Mouse (Mus musculus) left cerebral cortex, postnatal 36 days (tissue): ENCODE results near the gene Adgrd1. TPM values are rescaled to one million over a fixed set of nuclear protein-coding genes. Genes with fewer than 3 reads are reported as not detected.
A peak's percentile ranks its signal among the peaks of the same experiment; 100 is the strongest.

Experiments used
- DNase-seq, 2 experiments: peaks; one replicate each; pipeline ENCODE4 v3.0.0; 2021 to 2022; ENCODE audit warnings: low spot score in 2 of 2, mixed read lengths in 1 of 2
- intact Hi-C: fragments of 180-260 bp; cut with DNase I; formaldehyde crosslinking; loops from one replicate; pipeline ENCODE4 v1.15.1; 2025
- total RNA-seq, 2 experiments: library from RNA; stranded (reverse); gene quantifications; 2 replicates each; pipeline ENCODE4 v1.2.3; 2021

Gene Adgrd1
- total RNA-seq, 2 experiments from 2014 or later: 3.1 to 3.3 TPM

DNA sequence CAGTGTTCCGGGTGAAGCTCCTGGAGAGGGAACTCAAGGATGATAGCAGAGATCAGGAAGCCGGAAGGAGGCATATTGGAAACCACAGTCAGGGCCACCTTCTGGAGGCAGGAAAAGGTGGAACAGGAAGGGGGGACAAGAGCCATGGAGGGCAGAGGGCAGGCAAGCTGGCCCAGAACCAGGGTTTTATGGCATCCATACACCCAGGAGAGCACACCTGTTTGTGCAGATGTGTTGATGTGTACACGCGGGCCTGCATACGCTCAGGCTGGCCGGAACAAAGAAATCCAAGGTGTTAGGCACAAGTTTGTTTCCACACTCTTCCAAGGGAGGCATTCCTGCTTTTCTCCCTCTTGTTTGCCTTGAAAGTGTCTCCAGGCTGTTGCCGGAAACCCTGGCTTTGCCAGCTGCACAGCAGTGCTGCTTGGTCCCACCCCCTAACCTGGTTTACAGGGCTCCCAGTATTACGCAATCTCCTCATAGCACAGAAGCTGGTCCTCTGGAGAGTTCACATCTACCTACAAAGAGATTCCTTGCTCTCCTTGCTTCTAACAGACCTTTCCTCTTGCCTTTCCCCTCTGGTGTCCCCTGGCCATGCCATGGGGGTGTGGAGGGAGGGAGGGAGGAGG, 48.9 kb downstream of the Adgrd1 start:
- DNase-seq: peak in 1 of 2 experiments; percentile 34
- intact Hi-C loops: no loop called here

GRCm38 (mm10) chr5:129146892-129147509, 50.5 kb downstream of the Adgrd1 start:
- intact Hi-C loops: no loop called here
- DNase-seq: peak in 1 of 2 experiments; percentile 25

- DNase-seq: no peak
- intact Hi-C loops: no loop called here
Observed at GRCm38 (mm10) chr5:129148485-129148884, 51.9 kb downstream of the Adgrd1 start.

DNA sequence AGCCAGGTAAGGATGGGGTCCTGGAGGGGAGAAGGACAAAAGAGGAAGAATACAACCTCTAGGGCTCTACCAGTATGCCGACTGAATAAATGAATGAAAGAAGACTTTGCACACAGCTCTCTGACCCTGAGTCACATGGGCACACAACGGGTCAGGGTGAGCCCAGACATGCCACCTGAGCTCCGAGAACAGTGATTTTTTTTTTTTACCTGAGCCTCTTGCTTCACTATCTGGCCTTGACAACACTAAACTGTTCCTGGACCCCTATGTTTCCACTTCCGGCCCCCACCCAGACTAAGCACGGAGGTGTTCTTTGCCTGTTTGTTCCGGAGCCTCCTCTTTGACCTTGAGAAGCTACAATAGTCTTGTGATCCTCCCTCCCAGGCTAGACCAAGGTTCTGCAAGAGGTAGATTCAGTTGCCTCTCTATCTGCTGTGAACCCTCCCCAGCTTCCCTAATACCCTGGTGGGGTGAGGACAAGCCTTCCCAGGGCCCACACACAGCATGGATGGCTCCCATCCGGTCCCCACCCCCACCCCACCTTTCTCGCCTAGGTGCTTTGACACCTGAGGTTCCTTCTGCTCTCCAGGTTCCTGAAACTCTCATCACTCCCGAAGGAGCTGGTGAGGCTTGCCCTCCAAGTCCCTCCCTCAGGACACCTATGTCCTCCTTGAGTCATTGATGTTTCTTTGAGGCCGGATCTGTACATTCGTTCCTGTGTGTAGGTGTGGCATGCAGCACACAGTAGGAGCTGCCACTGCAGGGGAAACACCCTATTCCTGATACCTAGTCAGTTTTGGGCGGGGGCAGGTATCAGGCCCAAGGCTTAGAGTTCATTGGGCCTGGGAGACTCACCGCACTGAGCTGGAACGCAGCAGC, 58.7 kb downstream of the Adgrd1 start:
- intact Hi-C loops: no loop called here
- DNase-seq: no peak

DNA sequence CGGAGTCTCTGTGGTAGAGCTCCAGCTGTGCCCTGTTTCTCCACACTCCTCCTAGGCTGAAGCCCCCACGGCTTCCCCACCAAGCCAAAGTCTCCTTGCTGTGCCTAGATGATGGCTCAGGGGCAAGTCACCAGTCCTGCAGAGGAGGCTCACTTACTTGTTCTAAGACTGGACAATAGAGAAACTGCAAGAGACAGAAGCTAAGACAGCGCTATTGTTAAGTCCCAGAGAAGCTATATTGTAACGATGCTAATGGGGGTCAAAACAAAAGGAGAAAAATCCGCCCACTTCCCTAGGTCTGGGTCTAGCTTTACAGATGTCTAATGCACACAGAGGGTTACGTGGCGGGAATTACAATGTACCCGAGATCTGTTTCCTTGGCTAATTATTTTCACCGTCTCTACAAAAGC, 59.4 kb downstream of the Adgrd1 start:
- DNase-seq: no peak
- intact Hi-C loops: no loop called here

GRCm38 (mm10) chr5:129161372-129162051, 65.0 kb downstream of the Adgrd1 start:
- no peak for DNase-seq
- intact Hi-C loops: no loop called here

DNA sequence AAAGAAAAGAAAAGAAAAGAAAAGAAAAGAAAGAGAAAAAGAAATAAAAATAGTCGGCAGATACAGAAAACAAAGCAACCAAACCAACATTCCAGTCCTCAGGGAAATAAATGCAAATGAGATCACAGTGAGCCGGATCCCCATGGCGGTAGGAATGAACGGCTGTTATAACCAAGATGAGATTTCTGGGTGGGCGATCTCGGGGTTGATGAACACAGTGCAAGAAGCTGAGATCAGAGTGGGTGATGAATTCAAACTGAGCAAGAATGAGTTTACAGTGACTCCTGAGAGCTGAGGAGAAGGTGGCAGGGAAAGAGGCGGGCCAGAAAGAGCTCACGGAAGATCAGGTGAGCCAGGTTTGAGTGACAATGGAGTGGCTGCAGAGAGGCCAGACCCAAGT, 66.9 kb downstream of the Adgrd1 start:
- intact Hi-C loops: no loop called here
- no peak for DNase-seq

DNA sequence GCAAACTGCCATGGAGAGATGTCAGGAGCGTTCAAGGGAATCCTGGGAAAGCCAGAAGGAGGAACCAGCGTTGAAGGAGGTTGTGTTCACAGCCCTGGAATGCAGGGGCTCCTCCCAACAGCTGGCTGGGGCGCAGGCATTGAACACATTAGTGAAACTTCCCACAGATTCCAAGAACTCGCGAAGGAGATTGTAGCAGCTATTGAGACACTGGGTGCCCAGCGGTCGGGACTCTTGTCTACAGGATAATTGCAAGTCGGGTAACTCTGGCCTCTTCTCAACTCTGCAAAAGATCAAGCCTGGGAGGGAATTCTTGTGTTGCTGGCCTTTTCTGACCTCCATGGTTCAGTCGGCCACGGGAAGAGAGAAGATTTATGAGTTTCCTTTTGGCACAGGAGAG, 67.5 kb downstream of the Adgrd1 start:
- DNase-seq: no peak

DNA sequence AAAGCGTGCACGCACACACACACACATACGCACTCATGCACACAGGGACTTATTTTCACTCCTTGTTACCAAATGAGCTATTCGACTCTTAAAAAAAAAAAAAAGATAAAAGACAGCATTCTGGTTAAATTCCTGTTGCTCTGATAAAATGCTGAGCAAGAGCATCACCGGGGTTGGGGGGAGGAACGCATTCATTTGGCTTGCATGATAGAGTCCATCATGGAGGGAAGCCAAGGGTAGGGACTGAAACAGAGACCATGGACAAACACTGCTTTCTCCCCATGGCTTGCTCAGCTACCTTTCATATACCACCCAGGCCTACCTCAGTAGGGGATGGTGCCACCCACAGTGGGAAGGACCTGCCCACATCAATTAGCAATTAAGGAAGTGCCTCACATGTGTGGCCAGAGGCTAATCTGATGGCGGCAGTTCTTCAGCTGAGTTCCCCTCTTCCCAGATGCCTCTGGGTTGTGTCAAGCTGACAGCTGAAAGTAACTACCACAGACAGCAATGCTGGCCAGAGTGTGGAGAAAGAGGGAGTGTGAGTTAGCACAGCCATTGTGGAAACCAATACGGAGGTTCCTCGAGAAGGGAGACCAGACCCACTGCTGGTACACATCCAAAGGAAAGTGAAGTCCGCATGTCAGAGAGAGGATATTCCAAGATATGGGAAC, 68.5 kb downstream of the Adgrd1 start:
- intact Hi-C loops: no loop called here
- no peak for DNase-seq

More for the DNA sequence above, 67.5 kb downstream of the Adgrd1 start:
- intact Hi-C loops: no loop called here

GRCm38 (mm10) chr5:129165595-129165994, 69.0 kb downstream of the Adgrd1 start:
- intact Hi-C loops: no loop called here
- no peak for DNase-seq

DNA sequence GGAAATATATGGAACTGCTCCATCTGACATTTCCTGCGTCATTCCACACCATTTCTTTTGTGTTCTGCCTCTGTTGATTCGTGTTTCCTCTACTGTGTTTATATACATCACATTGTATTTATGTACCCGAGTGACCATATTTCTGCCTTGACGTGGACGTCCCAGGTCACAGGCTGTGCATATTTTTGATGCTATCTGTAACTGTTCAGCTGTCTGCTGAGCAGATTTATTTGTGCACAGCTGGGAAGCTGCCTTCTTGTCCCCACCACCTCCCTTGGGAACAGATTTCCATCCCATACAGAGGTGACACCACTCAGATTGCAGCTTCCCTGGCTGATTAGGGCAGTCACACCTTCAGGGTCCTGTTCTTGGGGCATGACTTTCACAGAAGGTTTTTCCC, 72.5 kb downstream of the Adgrd1 start:
- no peak for DNase-seq
- intact Hi-C loops: no loop called here

- intact Hi-C loops: no loop called here
Observed at GRCm38 (mm10) chr5:129169567-129169966, 73.0 kb downstream of the Adgrd1 start.

DNA sequence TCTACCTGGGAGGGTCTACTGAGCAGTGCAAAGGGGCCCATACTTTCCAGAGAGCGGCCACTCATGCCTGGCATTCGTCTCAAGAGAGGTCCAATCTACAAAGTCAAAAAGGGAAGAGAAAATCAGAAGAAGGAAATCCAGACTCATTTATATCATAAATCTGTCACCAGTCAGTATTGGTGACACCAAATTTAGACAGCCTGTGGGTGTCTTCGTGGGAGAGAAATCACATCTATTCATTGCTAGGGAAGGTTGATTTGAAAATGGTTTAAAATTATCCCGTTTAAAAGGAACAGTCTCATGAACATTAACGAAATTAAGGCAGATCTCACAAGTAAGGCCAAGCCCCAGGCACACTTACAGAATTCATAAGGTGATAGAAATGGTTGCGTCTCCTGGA, 76.0 kb downstream of the Adgrd1 start:
- intact Hi-C loops: loop anchor here (5.0 kb wide), 1 partner anchor 50 kb away; no protein-coding TSS in a partner anchor
- peak in 1 of 2 experiments; percentile 19 for DNase-seq

More at GRCm38 (mm10) chr5:129169567-129169966, 73.0 kb downstream of the Adgrd1 start:
- DNase-seq: no peak

- DNase-seq: no peak
- intact Hi-C loops: loop anchor here (5.0 kb wide), 1 partner anchor 211 kb away; no protein-coding TSS in a partner anchor
Observed at GRCm38 (mm10) chr5:129175925-129176324, 79.4 kb downstream of the Adgrd1 start.

DNA sequence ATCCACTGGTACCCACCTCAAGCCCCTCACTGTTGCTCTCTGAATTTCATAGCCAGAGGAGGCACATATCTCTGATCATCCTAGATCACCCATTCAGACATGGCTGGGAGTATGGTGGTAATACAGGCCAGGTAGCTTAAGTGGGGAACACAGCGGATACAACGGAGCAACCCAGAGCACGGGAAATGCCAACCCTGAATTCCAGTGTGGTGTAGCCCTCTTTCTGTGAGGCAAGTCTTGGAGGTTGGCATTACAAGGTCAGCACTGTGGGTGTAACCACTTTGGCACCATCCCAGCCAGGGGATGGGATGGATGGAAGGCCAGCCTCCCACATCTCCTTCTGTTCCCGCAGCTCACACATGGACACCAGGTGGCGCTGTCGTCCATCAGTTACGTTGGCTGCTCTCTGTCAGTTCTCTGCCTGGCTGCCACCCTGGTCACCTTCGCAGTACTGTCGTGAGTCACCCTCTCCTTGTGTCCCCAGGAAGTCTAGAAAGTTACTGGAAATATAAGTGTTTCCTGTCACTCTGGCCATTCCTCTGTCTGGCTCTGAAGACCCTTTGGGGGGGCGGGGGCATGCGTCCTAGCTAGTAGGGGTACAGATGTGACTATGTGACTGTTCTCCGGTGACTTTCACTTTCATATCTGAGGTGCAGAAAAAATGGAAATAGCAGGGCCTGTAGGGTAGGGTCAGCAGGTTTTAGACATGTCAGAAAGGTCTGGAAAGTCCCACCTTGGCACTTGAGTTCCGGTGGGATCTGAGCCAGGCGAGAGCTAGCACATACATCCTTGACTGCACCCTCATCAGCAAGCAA, 81.4 kb downstream of the Adgrd1 start:
- intact Hi-C loops: loop anchor here (1.0 to 5.0 kb wide), 3 partner anchors 115 to 407 kb away; no protein-coding TSS in a partner anchor
- DNase-seq: peak; percentile 81 to 84

DNA sequence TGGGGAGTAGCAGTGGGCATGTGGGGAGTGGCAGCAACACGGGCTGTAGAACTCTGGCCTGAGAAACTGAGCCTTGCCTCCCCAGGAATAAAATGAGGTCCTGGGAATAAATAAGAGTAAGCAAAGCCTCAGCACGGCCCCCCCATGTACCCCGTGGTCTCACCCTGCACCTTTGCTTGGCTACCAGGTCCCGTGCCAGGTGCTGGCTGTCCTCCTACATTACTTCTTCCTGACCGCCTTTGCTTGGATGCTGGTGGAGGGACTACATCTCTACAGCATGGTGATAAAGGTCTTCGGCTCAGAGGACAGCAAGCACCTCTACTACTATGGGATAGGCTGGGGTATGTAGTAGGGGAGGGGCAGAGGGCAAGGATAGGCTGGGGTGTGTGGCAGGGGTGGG, 82.8 kb downstream of the Adgrd1 start:
- intact Hi-C loops: loop anchor here (2.0 to 5.0 kb wide), 2 partner anchors 117 to 208 kb away; no protein-coding TSS in a partner anchor
- DNase-seq: no peak

DNA sequence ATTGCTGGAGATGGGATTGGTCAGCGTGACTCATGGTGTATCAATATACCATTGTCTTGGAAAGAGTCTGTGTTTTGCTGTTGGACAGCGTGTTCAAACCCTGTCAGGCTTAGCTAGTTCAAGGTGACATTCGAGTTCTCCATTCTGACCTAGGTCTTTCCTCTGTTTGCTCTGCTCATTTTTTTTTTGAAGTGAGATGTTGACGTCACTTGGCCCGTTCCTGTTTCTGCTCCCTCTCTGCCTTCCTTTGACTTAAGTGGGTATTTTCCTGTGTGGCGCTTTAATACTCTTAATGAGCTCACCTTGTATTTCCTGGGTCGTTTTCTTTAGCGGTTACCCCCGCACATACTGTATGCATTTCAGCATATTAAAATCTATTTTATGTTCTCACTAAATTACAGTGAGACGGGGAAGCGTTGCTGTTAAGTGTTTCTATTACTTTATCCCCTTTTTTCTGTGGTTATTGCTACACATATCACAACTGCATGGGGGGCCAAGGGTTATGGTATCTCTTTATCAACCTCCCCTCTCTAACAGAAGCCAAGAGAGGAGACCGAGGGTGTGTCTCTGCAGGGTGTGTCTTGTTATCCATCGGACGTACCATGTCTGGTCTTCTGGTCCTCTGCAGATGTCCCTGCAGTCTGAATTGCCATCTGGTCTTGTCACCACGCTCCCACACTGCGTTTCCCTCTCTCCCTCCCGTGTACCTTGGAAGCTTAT, 83.6 kb downstream of the Adgrd1 start:
- intact Hi-C loops: loop anchor here (2.0 to 5.0 kb wide), 2 partner anchors 117 to 207 kb away; no protein-coding TSS in a partner anchor
- no peak for DNase-seq
